Mouse (Mus musculus) lung, postnatal 0 days (tissue): ENCODE results near the gene Usb1.

Experiments
- CTCF ChIP-seq: IDR thresholded peaks from 2 replicates; pipeline ENCODE4 v1.5.1; 2016; ENCODE audit warnings: antibody characterized with exemption, mild to moderate bottlenecking
- EP300 ChIP-seq: IDR thresholded peaks from 2 replicates; pipeline ENCODE4 v1.6.1; 2016; ENCODE audit warnings: antibody characterized with exemption, mild to moderate bottlenecking, control low read depth

DNA sequence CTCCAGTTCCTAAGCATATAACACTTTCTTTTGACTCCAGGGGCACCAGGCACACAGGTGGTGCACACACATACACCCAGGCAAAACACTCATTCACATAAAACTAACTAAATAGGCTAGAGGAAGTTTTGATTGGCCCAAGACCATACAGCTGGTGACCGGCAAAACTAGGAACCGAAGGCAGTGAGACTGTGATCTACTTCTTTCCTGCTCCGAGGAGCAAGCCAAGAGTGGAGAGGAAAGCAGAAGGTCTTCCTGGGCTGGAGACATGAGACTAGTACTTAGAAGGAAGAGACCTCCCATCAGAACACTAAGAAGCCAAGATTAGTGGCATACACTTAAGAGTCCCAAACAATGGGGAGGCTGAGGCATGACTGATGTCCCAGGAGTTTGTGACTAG is 8.9 kb upstream of the Usb1 start:
- no peak for TF ChIP-seq CTCF
- no peak for TF ChIP-seq EP300
